Mouse (Mus musculus) granulocyte monocyte progenitor cell, adult 5-6 weeks (primary cell): Measurements from ENCODE around the gene Far2. TPM values are rescaled to one million over a fixed set of nuclear protein-coding genes. Genes with fewer than 3 reads are reported as not detected.
A peak's percentile ranks its signal among the peaks of the same experiment; 100 is the strongest.

Experiments used
- ATAC-seq: replicated peaks from 2 replicates; pipeline ENCODE4 v1.8.0; 2016; ENCODE audit warnings: mild to moderate bottlenecking, moderate TSS enrichment, inconsistent platforms; ENCODE audit not compliant: poor library complexity, severe bottlenecking
- total RNA-seq, 2 experiments: library from RNA; stranded (forward) in 1 of 2; stranded (reverse) in 1 of 2; fragments of 200-712, 200-1000 nt in 1 of 2; fragments of >200 nt in 1 of 2; fragmentation: Nextera tagmentation in 1 of 2; gene quantifications; 2 replicates each; pipeline ENCODE4 v1.2.3; 2014 to 2017

Gene Far2
- total RNA-seq, 2 experiments from 2014 or later: 19.3 to 22.4 TPM

- ATAC-seq: peak; percentile 61
These were observed 167.7 kb downstream of the Far2 start for GRCm38 (mm10) chr6:148214765-148215164.

- ATAC-seq: no peak
These were observed 169.7 kb downstream of the Far2 start for GRCm38 (mm10) chr6:148216752-148217151.

DNA sequence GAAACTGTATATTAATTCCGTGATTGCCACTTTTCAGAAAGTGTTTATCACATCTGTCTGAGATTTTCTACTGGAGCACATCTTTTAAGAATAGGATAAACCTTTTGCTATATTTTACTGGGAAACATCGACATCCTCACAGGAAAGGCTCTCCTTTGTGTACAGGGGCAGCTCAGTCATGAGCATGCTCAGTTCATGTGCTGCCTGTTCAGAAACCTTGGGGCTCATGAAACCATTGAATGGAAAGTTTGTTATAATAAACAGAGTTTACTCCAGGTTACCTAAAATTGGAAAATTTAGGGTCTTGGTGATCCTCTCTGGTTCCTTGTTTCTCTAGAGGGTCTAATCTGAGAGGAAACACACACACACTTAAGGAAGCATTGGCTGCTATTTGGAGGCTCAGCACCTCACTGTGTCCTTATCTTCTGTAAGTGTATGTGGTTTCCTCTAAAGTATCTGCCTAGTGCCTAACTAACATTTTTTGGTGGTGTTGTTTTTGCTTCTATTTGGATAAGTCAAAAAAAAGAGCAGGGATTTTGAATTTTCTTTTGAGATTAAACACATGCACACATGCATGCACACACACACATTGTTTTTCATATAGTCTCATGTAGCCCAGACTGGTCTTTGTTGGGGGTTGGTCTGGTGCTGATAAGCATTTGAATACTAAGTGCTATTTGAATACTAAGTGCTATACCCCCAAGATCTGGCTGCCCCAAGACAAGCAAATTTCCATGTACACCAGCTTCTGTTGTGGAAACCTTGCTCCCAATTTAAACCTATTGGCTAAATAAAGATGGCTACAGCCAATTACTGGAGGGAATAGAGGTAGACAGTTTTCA, 171.4 kb downstream of the Far2 start:
- no peak for ATAC-seq

DNA sequence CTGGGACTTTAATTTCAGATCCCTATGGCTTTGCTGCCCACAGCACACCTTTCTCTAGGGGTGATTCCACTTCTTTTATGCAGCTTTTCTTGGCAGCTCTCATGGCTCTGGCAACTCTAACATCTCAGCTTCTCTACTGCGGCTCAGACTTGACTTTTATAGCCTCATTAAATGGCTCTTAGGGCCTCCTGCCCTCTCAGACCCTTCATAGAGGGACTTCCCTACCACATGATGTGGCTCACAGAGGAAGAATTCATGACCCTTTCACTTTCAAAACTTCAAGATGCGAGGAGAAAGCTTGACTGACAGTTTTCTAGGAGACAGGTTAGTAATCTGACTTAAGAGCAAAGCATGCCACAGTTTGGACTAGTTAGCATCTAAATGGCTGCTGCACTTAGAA, 175.6 kb downstream of the Far2 start:
- ATAC-seq: no peak

DNA sequence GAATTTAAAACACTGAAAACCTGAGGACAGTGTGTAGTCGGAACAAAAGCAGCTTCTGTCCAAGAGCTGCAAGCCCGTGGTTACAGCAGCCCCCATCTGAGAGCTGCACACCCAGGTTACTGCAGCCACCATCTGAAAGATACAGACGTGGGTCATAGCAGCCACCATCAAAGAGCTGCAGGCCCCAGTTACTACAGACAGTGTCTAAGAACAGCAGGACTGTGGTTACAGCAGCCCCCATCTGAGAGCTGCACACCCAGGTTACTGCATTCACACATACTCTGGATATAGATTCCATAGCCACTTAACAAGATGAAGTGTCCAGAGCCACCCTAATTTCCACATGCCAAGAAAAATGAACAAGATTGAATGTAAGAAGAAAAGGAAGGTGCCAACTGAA, 180.5 kb downstream of the Far2 start:
- no peak for ATAC-seq

Other genes starting within 250 kb of the Far2 start
- gene Ergic2, start 165.1 kb downstream of the Far2 start, total RNA-seq (2014; fragmentation: Nextera tagmentation): 71.8 and 75.6 TPM in 2 replicates
- gene Ergic2, start 165.1 kb downstream of the Far2 start, total RNA-seq (2017): 128 and 133 TPM in 2 replicates